Mouse (Mus musculus): ENCODE data around the gene Zfp2. TPM values are rescaled to one million over a fixed set of nuclear protein-coding genes. Genes with fewer than 3 reads are reported as not detected.

Gene Zfp2
- polyA plus RNA-seq (2015; fragmentation: Nextera tagmentation; extraction: Ambion mirVana) = 12.7 and 14.3 TPM in 2 replicates

- H3K27ac ChIP-seq = peak within 1 kb of the TSS; percentile 80
- WGBS = under 1% methylated on average over 47 of the region's 47 CpGs
- no peaks in the 10 kb centered on the region for H3K4me1 ChIP-seq
- H3K27me3 ChIP-seq = no peaks in the 10 kb centered on the region
- peak within 1 kb of the TSS; percentile 85 for H3K9ac ChIP-seq
- ATAC-seq (ENCODE audit: low FRiP score, low read depth) = peak; percentile 96
- peaks cover 25% of the 10 kb centered on the region for H3K36me3 ChIP-seq
- H3K9me3 ChIP-seq = peaks cover 14% of the 10 kb centered on the region
- peak within 1 kb of the TSS; percentile 59 for H3K4me2 ChIP-seq (replicated peaks)
- peak within 1 kb of the TSS; percentile 82 for H3K4me3 ChIP-seq
These were observed at the start of gene Zfp2 for GRCm38 (mm10) chr11:50915671-50916320. TSS of gene Zfp2 (minus strand) at chr11:50916165.

GRCm38 (mm10) chr11:50964886-50965285 is 48.9 kb upstream of the Zfp2 start:
- no peak overlapping the region for H3K4me2 ChIP-seq (replicated peaks)
- 79% methylated on average over 2 of the region's 2 CpGs for WGBS
- H3K36me3 ChIP-seq = no peaks in the 10 kb centered on the region
- no peak overlapping the region for H3K4me3 ChIP-seq
- H3K27me3 ChIP-seq = no peaks in the 10 kb centered on the region
- no peak overlapping the region for H3K9ac ChIP-seq
- no peak overlapping the region for H3K27ac ChIP-seq
- H3K4me1 ChIP-seq = no peaks in the 10 kb centered on the region
- no peaks in the 10 kb centered on the region for H3K9me3 ChIP-seq
- no peak for ATAC-seq (ENCODE audit: low FRiP score, low read depth)

GRCm38 (mm10) chr11:50953665-50954064 is 37.7 kb upstream of the Zfp2 start, which contains the start of gene Prop1:
TSS of gene Prop1 (minus strand) at chr11:50953765.
- no peak within 1 kb of the TSS for H3K4me3 ChIP-seq
- H3K4me1 ChIP-seq = peaks cover 7% of the 10 kb centered on the region
- WGBS = 72% methylated on average over 6 of the region's 6 CpGs
- no peaks in the 10 kb centered on the region for H3K9me3 ChIP-seq
- no peak for ATAC-seq (ENCODE audit: low FRiP score, low read depth)
- no peak within 1 kb of the TSS for H3K27ac ChIP-seq
- no peaks in the 10 kb centered on the region for H3K27me3 ChIP-seq
- H3K36me3 ChIP-seq = no peaks in the 10 kb centered on the region
- H3K4me2 ChIP-seq (replicated peaks) = no peak within 1 kb of the TSS
- no peak within 1 kb of the TSS for H3K9ac ChIP-seq

GRCm38 (mm10) chr11:50952290-50952689 is 36.3 kb upstream of the Zfp2 start:
- Histone ChIP-seq H3K4me1 (peaks cover 7% of the 10 kb centered on the region), H3K27ac (no peak overlapping the region), H3K9me3 (no peaks in the 10 kb centered on the region), H3K4me2 (replicated peaks) (no peak overlapping the region), H3K36me3 (no peaks in the 10 kb centered on the region), H3K9ac (no peak overlapping the region), H3K4me3 (no peak overlapping the region), H3K27me3 (no peaks in the 10 kb centered on the region)
- WGBS = 67% methylated on average over 14 of the region's 14 CpGs
- no peak for ATAC-seq (ENCODE audit: low FRiP score, low read depth)

- 73% methylated on average over 14 of the region's 14 CpGs for WGBS
- H3K4me2 ChIP-seq (replicated peaks) = no peak within 1 kb of the TSS
- no peak within 1 kb of the TSS for H3K4me3 ChIP-seq
- H3K9me3 ChIP-seq = no peaks in the 10 kb centered on the region
- no peaks in the 10 kb centered on the region for H3K36me3 ChIP-seq
- H3K27ac ChIP-seq = no peak within 1 kb of the TSS
- no peak for ATAC-seq (ENCODE audit: low FRiP score, low read depth)
- H3K27me3 ChIP-seq = 0 out of 2 replicates have a peak, but pooled peaks cover 5% of the 10 kb centered on the region
- H3K9ac ChIP-seq = no peak within 1 kb of the TSS
- H3K4me1 ChIP-seq = peaks cover 6% of the 10 kb centered on the region; the same call in 1 of the 2 replicates
These were observed 27.5 kb upstream of the Zfp2 start, which contains the start of gene 4933414I15Rik for GRCm38 (mm10) chr11:50943506-50943905. TSS of gene 4933414I15Rik (minus strand) at chr11:50943765.

- H3K27ac ChIP-seq = no peak overlapping the region
- H3K9me3 ChIP-seq = no peaks in the 10 kb centered on the region
- no peak overlapping the region for H3K9ac ChIP-seq
- peaks cover 6% of the 10 kb centered on the region; the same call in 1 of the 2 replicates for H3K4me1 ChIP-seq
- no peaks in the 10 kb centered on the region for H3K36me3 ChIP-seq
- no peak for ATAC-seq (ENCODE audit: low FRiP score, low read depth)
- 66% methylated on average over 12 of the region's 12 CpGs for WGBS
- 0 out of 2 replicates have a peak, but pooled peaks cover 5% of the 10 kb centered on the region for H3K27me3 ChIP-seq
- H3K4me2 ChIP-seq (replicated peaks) = no peak overlapping the region
- no peak overlapping the region for H3K4me3 ChIP-seq
These were observed 26.4 kb upstream of the Zfp2 start for GRCm38 (mm10) chr11:50942386-50942785.

GRCm38 (mm10) chr11:50939621-50940366 is 23.8 kb upstream of the Zfp2 start:
- no peak for ATAC-seq (ENCODE audit: low FRiP score, low read depth)
- no peaks in the 10 kb centered on the region for H3K36me3 ChIP-seq
- H3K4me1 ChIP-seq = peaks cover 6% of the 10 kb centered on the region; the same call in 1 of the 2 replicates
- WGBS = 33% methylated on average over 14 of the region's 14 CpGs
- no peak overlapping the region for H3K9ac ChIP-seq
- H3K27me3 ChIP-seq = 0 out of 2 replicates have a peak, but pooled peaks cover 5% of the 10 kb centered on the region
- no peak overlapping the region for H3K27ac ChIP-seq
- no peak overlapping the region for H3K4me3 ChIP-seq
- no peaks in the 10 kb centered on the region for H3K9me3 ChIP-seq
- no peak overlapping the region for H3K4me2 ChIP-seq (replicated peaks)

GRCm38 (mm10) chr11:50938435-50938834 is 22.5 kb upstream of the Zfp2 start:
- H3K4me1 ChIP-seq = peaks cover 6% of the 10 kb centered on the region; the same call in 1 of the 2 replicates
- H3K9ac ChIP-seq = no peak overlapping the region
- H3K27ac ChIP-seq = no peak overlapping the region
- 0 out of 2 replicates have a peak, but pooled peaks cover 5% of the 10 kb centered on the region for H3K27me3 ChIP-seq
- WGBS = 76% methylated on average over 8 of the region's 8 CpGs
- H3K4me2 ChIP-seq (replicated peaks) = no peak overlapping the region
- no peak for ATAC-seq (ENCODE audit: low FRiP score, low read depth)
- H3K4me3 ChIP-seq = no peak overlapping the region
- no peaks in the 10 kb centered on the region for H3K36me3 ChIP-seq
- no peaks in the 10 kb centered on the region for H3K9me3 ChIP-seq

- WGBS = 87% methylated on average over 1 of the region's 1 CpGs
- Histone ChIP-seq H3K36me3 (no peaks in the 10 kb centered on the region), H3K4me1 (peaks cover 7% of the 10 kb centered on the region; the same call in 1 of the 2 replicates), H3K9me3 (no peaks in the 10 kb centered on the region), H3K27me3 (peaks cover 12% of the 10 kb centered on the region), H3K9ac (no peak overlapping the region), H3K27ac (no peak overlapping the region), H3K4me3 (peak overlapping the region; percentile 67), H3K4me2 (replicated peaks) (peak overlapping the region; percentile 93)
- ATAC-seq (ENCODE audit: low FRiP score, low read depth) = no peak
These were observed 16.1 kb upstream of the Zfp2 start for GRCm38 (mm10) chr11:50932040-50932439.

GRCm38 (mm10) chr11:50931451-50931866 is 15.5 kb upstream of the Zfp2 start, which contains the start of gene Zfp354b:
TSS of gene Zfp354b (minus strand) at chr11:50931633.
- under 1% methylated on average over 18 of the region's 18 CpGs for WGBS
- peak; percentile 95 for ATAC-seq (ENCODE audit: low FRiP score, low read depth)

GRCm38 (mm10) chr11:50931021-50931420 is 15.1 kb upstream of the Zfp2 start:
- peak overlapping the region; percentile 81 for H3K9ac ChIP-seq
- H3K9me3 ChIP-seq = no peaks in the 10 kb centered on the region
- peak; percentile 57; the same call in 1 of the 2 replicates for ATAC-seq (ENCODE audit: low FRiP score, low read depth)
- peaks cover 7% of the 10 kb centered on the region; the same call in 1 of the 2 replicates for H3K4me1 ChIP-seq
- peak overlapping the region; percentile 93 for H3K4me2 ChIP-seq (replicated peaks)
- no peaks in the 10 kb centered on the region for H3K36me3 ChIP-seq
- H3K4me3 ChIP-seq = peak overlapping the region; percentile 67
- H3K27ac ChIP-seq = peak overlapping the region; percentile 28; the same call in 1 of the 2 replicates
- peaks cover 12% of the 10 kb centered on the region for H3K27me3 ChIP-seq
- WGBS = 2% methylated on average over 16 of the region's 16 CpGs

More at GRCm38 (mm10) chr11:50931451-50931866, 15.5 kb upstream of the Zfp2 start, which contains the start of gene Zfp354b:
- Histone ChIP-seq H3K4me3 (peak within 1 kb of the TSS; percentile 67), H3K9me3 (no peaks in the 10 kb centered on the region), H3K4me2 (replicated peaks) (peak within 1 kb of the TSS; percentile 93), H3K27ac (peak within 1 kb of the TSS; percentile 28; the same call in 1 of the 2 replicates), H3K36me3 (no peaks in the 10 kb centered on the region), H3K9ac (peak within 1 kb of the TSS; percentile 81), H3K27me3 (peaks cover 12% of the 10 kb centered on the region), H3K4me1 (peaks cover 7% of the 10 kb centered on the region; the same call in 1 of the 2 replicates)
